Mouse (Mus musculus): ENCODE data around the gene Esyt1. TPM values are rescaled to one million over a fixed set of nuclear protein-coding genes. Genes with fewer than 3 reads are reported as not detected.

The Esyt1 gene
- 16.5 and 17.8 TPM in 2 replicates for polyA plus RNA-seq (2015; fragmentation: Nextera tagmentation; extraction: Ambion mirVana)

GRCm38 (mm10) chr10:128525671-128526308, at the start of gene Esyt1:
Esyt1 (minus strand) TSS chr10:128525871.

DNA sequence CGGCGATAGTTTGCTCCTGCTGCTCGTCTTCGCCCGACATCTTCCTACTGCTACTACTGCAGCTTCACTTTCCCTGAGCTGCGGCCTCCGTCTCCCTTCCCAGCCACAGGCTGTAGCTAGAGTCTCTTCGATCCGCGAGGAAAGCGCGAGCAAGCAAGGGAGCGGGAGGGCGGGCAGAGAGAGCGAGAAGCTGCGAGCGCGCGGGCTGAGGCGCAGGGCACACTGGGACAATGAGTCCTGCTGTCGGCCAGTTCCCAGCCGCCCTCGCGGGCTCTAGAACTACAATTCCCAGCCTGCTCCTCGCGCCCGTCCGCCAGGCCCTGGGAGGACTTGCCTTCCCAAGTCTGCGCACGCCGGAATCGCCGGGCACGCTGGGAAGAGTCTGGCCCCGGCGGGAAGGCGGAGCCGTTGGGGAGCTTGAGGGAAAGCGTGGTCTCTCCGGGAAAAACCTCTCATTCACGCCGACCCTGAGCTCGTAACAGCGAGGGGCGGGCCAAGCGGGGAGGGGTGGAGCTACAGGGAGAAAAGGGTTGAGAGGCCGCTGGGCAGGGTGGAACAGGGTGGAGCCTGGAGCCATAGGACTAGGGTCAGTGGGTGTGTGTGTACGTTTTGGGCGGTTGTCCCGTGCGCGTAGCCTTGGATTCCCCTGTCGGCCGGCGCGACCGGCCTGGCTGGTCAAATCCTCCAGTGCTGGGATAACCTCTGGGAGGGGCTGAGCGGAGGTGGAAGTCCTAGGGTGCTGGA, 40.3 kb upstream of the Esyt1 start, which contains the start of gene Pa2g4:
Gene Pa2g4 (minus strand): TSS at position 200 of the 744 bp plus-strand sequence.

DNA sequence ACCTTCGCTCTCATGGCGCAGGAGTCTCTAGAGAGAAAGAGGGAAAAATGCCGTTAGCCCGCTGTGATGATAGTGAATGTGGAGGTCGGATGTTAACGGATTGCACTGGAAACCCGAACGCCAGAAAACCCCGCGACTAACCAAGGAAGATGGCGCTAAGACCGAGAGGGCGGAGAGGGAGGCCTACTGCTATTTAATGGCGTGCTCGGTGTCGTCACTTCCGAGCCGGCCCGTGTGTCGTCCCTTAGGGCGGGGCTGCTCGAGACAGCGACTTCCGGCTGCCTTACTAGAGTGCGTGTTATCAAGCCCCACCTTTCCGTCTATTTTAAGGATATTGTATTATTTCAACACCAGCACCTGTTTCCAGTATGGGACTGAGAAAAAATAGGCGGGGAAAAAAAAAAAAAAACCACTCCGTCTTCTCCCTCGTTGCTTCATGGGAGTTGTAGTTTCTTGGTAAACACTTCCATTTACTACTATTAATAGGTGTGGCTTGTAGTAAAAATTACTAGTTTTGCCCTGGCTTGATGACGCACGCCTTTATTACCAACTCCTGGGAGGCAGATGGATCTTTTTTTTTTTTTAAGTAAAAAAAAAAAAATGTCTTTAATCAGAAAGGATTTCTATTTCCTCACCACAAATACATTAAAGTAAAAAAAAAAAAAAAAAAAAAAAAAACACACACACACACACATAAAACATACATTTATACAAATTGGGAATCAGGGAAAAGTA, 23.4 kb upstream of the Esyt1 start, which contains the start of gene Rpl41:
Gene Rpl41 (minus strand): TSS at position 359 of the 735 bp plus-strand sequence.

GRCm38 (mm10) chr10:128547361-128548032, 21.8 kb upstream of the Esyt1 start, which contains the start of gene Zc3h10:
Zc3h10 (minus strand) TSS chr10:128547774.

GRCm38 (mm10) chr10:128498590-128498989, 27.1 kb downstream of the Esyt1 start, which contains the start of gene Myl6b:
Myl6b (minus strand) TSS chr10:128498685.

DNA sequence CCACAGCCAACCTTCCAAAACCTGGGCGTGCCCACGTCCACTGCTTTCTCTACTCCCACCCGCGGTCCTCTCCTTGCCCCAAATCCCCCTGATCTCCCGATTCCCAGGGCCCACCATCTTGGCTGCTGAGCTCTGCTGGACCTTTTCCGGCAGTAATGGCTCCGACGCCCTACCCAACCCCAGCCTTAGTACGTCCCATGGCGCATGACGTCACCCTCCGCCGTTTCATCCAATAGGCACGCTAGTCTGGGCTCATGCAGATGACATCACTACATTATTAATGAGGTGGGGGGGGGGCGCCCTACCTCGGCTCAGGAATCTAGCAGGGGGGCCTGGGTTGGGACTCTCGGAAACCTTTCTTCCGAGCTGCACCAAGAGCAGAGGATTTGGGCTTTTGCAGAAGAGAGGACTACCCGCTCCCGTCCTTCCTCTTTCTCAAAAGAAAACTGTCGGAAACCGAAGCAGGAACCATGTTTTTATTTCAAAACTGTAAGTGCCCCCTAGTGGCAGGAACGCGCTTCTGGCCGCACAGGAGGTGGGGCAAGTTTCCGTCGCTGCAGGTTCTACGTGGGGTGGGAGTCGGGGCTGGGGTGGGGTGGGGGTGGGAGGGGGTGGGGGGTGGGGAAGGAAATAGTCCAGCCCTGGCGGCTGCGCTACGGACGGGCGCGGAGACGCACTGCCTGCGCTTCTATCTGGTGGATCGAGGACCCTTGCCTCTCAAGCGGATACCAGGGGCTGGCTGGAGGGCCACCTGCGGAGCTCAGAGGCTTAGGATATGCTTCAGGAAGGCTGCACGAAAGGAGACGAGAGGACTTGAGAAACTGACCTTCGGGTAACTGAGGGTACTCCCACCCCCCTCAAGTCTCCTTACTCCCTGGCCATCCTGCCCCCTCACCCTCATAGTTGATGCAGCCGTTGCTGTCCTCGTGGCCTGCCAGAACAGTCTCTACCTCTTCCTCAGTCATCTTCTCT, 31.7 kb downstream of the Esyt1 start, which contains the start of gene Myl6:
Gene Myl6 (minus strand): TSS at position 451 of the 972 bp plus-strand sequence.

Small RNAs within 50 kb of the gene (microRNA-seq; reads per million reads assigned to microRNA genes)
- not detected for gene Gm47275
- not detected for gene Mir6916

Other genes with a start within 250 kb of the Esyt1 start
- gene Il23a, start 227.1 kb downstream of the Esyt1 start, polyA plus RNA-seq (2015; fragmentation: Nextera tagmentation; extraction: Ambion mirVana) = 0.13 and 0.40 TPM in 2 replicates
- 11.9 and 14.3 TPM in 2 replicates for gene Pan2, start 222.5 kb downstream of the Esyt1 start, polyA plus RNA-seq (2015; fragmentation: Nextera tagmentation; extraction: Ambion mirVana)
- gene Cnpy2, start 203.4 kb downstream of the Esyt1 start, polyA plus RNA-seq (2015; fragmentation: Nextera tagmentation; extraction: Ambion mirVana) = 196 and 205 TPM in 2 replicates
- 251 and 275 TPM in 2 replicates for gene Cs, start 188.1 kb downstream of the Esyt1 start, polyA plus RNA-seq (2015; fragmentation: Nextera tagmentation; extraction: Ambion mirVana)
- gene Coq10a, start 156.9 kb downstream of the Esyt1 start, polyA plus RNA-seq (2015; fragmentation: Nextera tagmentation; extraction: Ambion mirVana) = 53.4 and 56.3 TPM in 2 replicates
- 10.7 and 13.3 TPM in 2 replicates for gene Ankrd52, start 148.8 kb downstream of the Esyt1 start, polyA plus RNA-seq (2015; fragmentation: Nextera tagmentation; extraction: Ambion mirVana)
- 0.67 and 1.3 TPM in 2 replicates for gene Slc39a5, start 124.6 kb downstream of the Esyt1 start, polyA plus RNA-seq (2015; fragmentation: Nextera tagmentation; extraction: Ambion mirVana)
- gene Nabp2, start 114.4 kb downstream of the Esyt1 start, polyA plus RNA-seq (2015; fragmentation: Nextera tagmentation; extraction: Ambion mirVana) = 145 TPM in 2 replicates
- 65.5 and 72.9 TPM in 2 replicates for gene Rnf41, start 114.2 kb downstream of the Esyt1 start, polyA plus RNA-seq (2015; fragmentation: Nextera tagmentation; extraction: Ambion mirVana)
- gene Smarcc2, start 66.6 kb downstream of the Esyt1 start, polyA plus RNA-seq (2015; fragmentation: Nextera tagmentation; extraction: Ambion mirVana) = 93.1 and 115 TPM in 2 replicates
- 1,126 and 1,148 TPM in 2 replicates for gene Myl6, start 31.7 kb downstream of the Esyt1 start, polyA plus RNA-seq (2015; fragmentation: Nextera tagmentation; extraction: Ambion mirVana)
- 8.3 and 8.4 TPM in 2 replicates for gene Myl6b, start 27.2 kb downstream of the Esyt1 start, polyA plus RNA-seq (2015; fragmentation: Nextera tagmentation; extraction: Ambion mirVana)
- 13.7 and 14.0 TPM in 2 replicates for gene Zc3h10, start 21.9 kb upstream of the Esyt1 start, polyA plus RNA-seq (2015; fragmentation: Nextera tagmentation; extraction: Ambion mirVana)
- gene Rpl41, start 23.4 kb upstream of the Esyt1 start, polyA plus RNA-seq (2015; fragmentation: Nextera tagmentation; extraction: Ambion mirVana) = 2,536 and 2,780 TPM in 2 replicates
- 97.4 and 109 TPM in 2 replicates for gene Pa2g4, start 40.1 kb upstream of the Esyt1 start, polyA plus RNA-seq (2015; fragmentation: Nextera tagmentation; extraction: Ambion mirVana)
- 2.8 and 3.5 TPM in 2 replicates for gene Erbb3, start 63.8 kb upstream of the Esyt1 start, polyA plus RNA-seq (2015; fragmentation: Nextera tagmentation; extraction: Ambion mirVana)
- gene Rps26, start 100.9 kb upstream of the Esyt1 start, polyA plus RNA-seq (2015; fragmentation: Nextera tagmentation; extraction: Ambion mirVana) = 392 and 465 TPM in 2 replicates
- 9.8 and 13.8 TPM in 2 replicates for gene Ikzf4, start 120.1 kb upstream of the Esyt1 start, polyA plus RNA-seq (2015; fragmentation: Nextera tagmentation; extraction: Ambion mirVana)
- gene Suox, start 148.2 kb upstream of the Esyt1 start, polyA plus RNA-seq (2015; fragmentation: Nextera tagmentation; extraction: Ambion mirVana) = 14.1 and 17.0 TPM in 2 replicates
- 92.5 and 96.1 TPM in 2 replicates for gene Rab5b, start 170.4 kb upstream of the Esyt1 start, polyA plus RNA-seq (2015; fragmentation: Nextera tagmentation; extraction: Ambion mirVana)
- 1.3 and 1.7 TPM in 2 replicates for gene Pmel, start 178.3 kb upstream of the Esyt1 start, polyA plus RNA-seq (2015; fragmentation: Nextera tagmentation; extraction: Ambion mirVana)
- 11.6 and 12.0 TPM in 2 replicates for gene Cdk2, start 179.2 kb upstream of the Esyt1 start, polyA plus RNA-seq (2015; fragmentation: Nextera tagmentation; extraction: Ambion mirVana)
- gene Dgka, start 219.0 kb upstream of the Esyt1 start, polyA plus RNA-seq (2015; fragmentation: Nextera tagmentation; extraction: Ambion mirVana) = 5.9 and 6.3 TPM in 2 replicates
- 42.0 and 51.6 TPM in 2 replicates for gene Pym1, start 222.0 kb upstream of the Esyt1 start, polyA plus RNA-seq (2015; fragmentation: Nextera tagmentation; extraction: Ambion mirVana)

Data from neural tube, postnatal 0 days (tissue).